Mouse (Mus musculus): ENCODE measurements at regions not wholly inside any gene's neighbourhood (a gene's known extent, or its start where the extent isn't known, plus 50 kb on each side); places are given as distances from the start of the nearest gene placed in this dataset.

- DNase-seq (ENCODE audit: low spot score): no peak
Measured at GRCm38 (mm10) chr1:119124063-119124462, 70.6 kb upstream of the Gli2 start.

GRCm38 (mm10) chr1:119123402-119123801 lies 70.0 kb upstream of the Gli2 start:
- no peak for DNase-seq (ENCODE audit: low spot score)

GRCm38 (mm10) chr1:119122975-119123374 lies 69.6 kb upstream of the Gli2 start:
- DNase-seq (ENCODE audit: low spot score): no peak

- no peak for DNase-seq (ENCODE audit: low spot score)
Measured at GRCm38 (mm10) chr1:119119863-119120569, 66.6 kb upstream of the Gli2 start.

GRCm38 (mm10) chr1:119115106-119115674 lies 61.8 kb upstream of the Gli2 start:
- no peak for DNase-seq (ENCODE audit: low spot score)

GRCm38 (mm10) chr1:119108578-119108977 lies 55.2 kb upstream of the Gli2 start:
- DNase-seq (ENCODE audit: low spot score): no peak

- no peak for DNase-seq (ENCODE audit: low spot score)
Measured at GRCm38 (mm10) chr1:119106246-119106975, 53.0 kb upstream of the Gli2 start.

Data from left cerebral cortex, adult 11 months (tissue).